Mouse (Mus musculus) CD4-positive helper T cell, adult 2 months (primary cell): ENCODE data around the gene Serpinb8.

Experiments used
- DNase-seq: peaks from one replicate; pipeline ENCODE4 v3.0.0-alpha.2; 2012; ENCODE audit warnings: low read depth, missing footprints, low spot score

Serpinb8 gene

DNA sequence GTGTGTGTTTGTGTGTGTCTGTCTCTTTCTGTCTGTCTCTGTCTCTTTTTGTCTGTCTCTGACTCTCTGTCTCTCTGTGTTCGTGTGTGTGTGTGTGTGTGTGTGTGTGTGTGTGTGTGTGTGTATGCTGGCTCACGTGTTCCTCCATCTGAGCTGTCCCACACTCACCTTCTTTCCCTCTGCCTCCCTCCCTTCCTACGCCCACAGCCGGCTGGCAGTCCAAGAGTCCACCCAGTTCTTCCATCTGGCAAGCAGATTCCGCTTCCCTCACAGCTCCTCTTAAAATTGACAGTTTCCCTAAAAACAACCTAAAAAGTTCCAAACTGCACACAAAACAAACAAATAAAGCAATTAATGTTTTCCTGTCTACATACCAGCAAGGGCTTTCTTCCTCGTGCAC lies 55.3 kb downstream of the Serpinb8 start:
- no peak for DNase-seq

DNA sequence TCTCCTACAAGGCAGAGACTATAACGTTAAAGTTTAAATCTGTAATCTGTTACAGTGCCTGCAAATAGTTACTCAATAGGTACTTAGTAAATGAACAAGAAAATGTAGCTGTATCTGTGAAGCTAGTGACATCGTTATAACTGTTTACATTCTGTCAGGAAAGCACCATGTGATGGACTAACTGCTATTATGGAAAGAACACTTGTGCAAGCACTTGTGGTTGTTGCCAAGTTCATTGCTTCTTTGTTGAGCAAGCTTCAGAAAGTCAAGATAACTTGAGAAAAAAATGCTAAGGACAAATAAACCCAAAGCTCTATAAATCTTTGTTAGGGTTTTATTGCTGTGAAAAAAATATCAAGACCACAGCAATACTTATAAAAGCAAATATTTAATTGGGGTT lies 67.9 kb downstream of the Serpinb8 start:
- no peak for DNase-seq
